Mouse (Mus musculus) thymus, adult 2 months (tissue): ENCODE results near the gene Rab17.

Source experiments
- CTCF ChIP-seq: fragments of 200-500 bp; IDR thresholded peaks from 2 replicates; pipeline ENCODE4 v1.5.1; 2012; ENCODE audit warnings: mild to moderate bottlenecking, control low read depth, low read length, moderate library complexity, borderline replicate concordance; ENCODE audit not compliant: control insufficient read depth, poor library complexity, insufficient read depth; ENCODE audit errors: extremely low read depth
- POLR2A ChIP-seq: fragments of 200-500 bp; IDR thresholded peaks from 2 replicates; pipeline ENCODE4 v1.6.1; 2012; ENCODE audit warnings: mild to moderate bottlenecking, low read length, control low read depth, moderate library complexity; ENCODE audit not compliant: control insufficient read depth, poor library complexity, insufficient read depth; ENCODE audit errors: extremely low read depth

DNA sequence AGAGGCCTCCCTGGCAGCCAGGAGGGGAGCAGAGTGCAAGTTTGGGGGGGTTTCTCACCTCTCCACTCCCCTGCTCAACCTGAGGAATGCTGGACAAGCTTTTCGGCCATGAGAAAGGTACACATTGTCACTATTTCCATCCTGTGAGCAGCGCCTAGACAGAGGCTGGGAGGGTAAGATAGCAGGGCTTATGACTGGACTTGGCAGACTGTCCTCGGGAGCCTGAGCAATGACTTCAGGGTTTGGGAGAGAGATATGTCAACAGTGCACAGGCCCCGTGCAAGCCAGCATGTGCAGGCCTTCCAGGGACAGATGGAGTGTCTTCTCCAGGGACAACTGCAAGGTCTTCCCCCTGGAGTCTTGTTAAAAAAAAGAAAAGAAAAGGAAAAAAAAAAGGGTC is 29.5 kb downstream of the Rab17 start:
- TF ChIP-seq POLR2A (no peak), CTCF (no peak)
